Mouse (Mus musculus): ENCODE measurements around the gene Zpr1. TPM values are rescaled to one million over a fixed set of nuclear protein-coding genes. Genes with fewer than 3 reads are reported as not detected.

Zpr1 gene
- polyA plus RNA-seq (2015; fragmentation: Nextera tagmentation; extraction: Ambion mirVana) = 31.5 and 34.4 TPM in 2 replicates

DNA sequence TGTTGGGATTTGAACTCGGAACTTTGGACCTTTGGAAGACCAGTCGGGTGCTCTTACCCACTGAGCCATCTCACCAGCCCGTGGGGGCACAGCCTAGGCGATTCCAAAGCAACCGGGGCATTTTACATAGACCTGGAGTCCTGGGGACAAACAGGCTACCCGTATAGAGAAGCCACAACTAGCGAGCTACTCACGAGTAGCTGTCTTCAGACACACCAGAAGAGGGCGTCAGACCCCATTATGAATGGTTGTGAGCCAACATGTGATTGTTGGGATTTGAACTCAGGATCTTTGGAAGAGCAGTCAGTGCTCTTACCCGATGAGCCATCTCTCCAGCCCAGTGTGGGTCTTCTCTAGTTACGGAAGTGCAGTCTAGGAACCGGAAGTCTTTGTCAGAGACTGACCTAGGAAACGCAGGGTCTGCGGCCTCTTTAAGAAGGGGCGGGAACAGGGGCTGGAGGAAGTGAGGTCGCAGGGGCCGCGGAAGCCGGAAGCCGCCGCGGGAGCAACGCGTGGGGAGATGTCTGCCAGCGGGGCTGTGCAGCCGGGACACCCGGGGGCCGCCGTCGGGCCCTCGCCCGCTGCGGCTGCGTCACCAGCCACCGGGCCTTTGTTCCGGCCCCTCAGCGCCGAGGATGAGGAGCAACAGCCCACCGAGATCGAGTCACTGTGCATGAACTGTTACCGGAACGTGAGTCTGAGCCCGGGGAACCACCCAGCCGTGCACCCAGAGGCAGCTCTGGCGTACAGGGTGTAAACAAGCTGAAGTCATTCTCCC is at the start of gene Zpr1:
TSS of gene Zpr1 (plus strand) at position 388 of the 778 bp plus-strand sequence.

DNA sequence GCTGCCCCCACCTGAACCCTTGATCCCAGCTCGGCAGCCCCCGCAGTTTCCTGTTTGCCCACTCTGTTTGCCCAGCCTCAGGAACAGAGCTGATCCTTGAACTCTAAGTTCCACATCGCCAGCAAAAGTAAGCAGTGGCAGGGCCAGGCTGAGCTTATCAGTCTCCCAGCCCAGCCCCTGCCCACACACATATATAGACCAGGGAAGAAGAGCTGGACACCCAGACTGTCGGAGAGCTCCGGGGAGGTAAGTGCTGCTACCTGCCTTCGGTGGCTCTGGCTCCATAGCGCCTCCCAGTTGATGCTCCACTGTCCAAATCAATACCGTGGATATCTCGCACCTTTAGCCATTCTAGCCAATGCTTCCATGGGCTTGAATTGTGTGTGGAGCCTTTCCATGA is 44.4 kb upstream of the Zpr1 start, which contains the start of gene Apoa1:
TSS of gene Apoa1 (plus strand) at position 90 of the 400 bp plus-strand sequence.

DNA sequence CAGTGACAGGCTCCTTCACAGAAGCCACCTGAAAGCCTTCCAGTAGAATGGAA is 37.4 kb upstream of the Zpr1 start, which contains the start of gene Apoc3:
TSS of gene Apoc3 (minus strand) at position 41 of the 53 bp plus-strand sequence.

DNA sequence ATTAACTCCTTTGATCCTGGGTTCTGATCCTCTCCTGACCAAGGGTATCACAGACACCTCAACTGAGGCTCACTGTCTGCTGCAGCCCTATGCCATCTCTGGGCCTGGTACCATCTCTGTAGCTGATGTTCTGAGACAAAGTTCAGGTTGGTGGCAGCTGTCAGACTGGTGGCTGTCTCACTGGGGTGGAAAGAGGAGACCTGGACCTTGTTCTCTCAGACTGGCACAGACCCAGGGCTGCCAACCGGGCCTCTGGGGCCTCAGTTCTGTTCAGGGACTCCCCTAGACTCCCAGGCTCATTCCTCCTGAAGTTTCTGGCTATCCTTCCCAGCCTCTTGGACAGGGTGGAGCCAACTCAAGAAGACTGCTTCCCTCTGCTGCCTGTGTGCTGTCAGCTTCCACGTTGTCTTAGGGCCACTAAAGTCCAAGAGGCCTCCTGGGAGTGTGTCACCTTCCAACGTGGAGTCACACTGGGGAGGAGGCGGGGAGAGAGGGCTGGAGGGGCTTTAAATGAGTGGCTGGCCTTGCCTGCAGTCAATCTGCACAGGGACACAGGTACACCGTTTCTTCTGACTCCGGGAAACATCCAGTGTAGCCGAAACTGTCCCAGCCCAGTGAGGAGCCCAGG is 32.2 kb upstream of the Zpr1 start, which contains the start of gene Apoa4:
TSS of gene Apoa4 (plus strand) at position 171 of the 628 bp plus-strand sequence.

DNA sequence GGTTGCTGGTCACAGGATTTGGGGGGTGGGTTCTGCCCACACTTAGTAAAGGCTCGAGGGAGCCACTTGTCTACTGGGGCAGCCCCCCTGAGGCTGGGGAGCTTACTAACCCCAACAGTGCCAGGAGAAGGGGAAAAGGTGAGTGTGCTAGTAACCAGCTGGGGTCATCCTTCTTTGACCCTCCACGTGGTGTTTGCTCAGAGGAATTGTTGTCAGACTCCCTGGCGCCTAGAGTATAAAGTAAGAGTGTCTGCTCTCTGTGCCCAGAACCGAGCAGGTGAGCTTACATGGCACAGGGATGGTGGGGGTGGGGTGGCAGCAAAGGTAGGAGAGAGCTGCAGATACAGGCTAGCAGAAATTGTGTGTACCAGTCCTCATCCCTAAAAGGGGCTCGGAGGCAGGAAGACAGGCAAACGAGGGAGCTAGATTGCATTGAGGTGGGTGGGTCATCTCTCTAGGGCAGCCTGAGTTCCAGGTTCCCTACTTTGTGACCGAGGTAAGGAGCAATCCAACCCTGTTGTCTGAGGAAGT is 4.5 kb upstream of the Zpr1 start, which contains the start of gene Apoa5:
TSS of gene Apoa5 (plus strand) at position 291 of the 531 bp plus-strand sequence.

DNA sequence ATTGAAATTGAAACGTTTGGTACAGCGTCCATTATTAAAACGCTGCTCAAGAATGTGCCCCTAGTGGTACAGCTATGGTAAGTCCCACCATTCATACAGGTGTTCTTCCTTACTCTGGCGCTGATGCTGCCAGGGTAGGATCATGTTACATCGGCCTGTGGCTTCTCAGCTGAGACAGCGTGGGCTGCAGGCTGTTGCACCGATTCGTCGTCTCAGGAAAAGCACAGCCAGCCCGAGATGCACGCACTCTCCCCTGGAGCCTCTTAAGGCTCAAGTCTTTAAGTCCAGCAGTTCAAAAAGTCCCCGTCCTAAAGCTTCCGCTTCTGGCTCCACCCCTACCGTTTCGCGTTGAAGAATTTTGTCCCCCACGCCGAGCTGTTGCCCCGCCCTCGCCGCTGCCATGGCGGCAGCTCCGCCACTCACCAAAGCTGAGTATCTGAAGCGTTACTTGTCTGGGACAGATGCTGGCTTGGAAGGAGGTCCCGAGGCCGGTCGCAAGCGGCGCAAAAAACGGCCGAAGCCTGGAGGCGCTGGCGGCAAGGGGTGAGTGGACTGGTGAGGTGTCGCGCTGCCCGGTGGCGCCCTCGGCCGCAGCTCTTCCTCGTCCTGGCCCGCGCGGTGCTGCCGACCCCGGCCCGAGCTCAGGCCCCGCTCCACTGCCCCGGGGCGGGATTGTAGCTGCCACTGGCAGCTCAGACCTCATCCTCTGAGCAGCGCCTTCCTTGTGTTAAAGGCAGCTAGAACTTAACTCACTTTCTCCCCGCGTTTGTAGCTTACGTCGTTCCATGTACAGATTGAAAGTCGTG is 10.0 kb downstream of the Zpr1 start, which contains the start of gene Bud13:
TSS of gene Bud13 (plus strand) at position 378 of the 806 bp plus-strand sequence.

DNA sequence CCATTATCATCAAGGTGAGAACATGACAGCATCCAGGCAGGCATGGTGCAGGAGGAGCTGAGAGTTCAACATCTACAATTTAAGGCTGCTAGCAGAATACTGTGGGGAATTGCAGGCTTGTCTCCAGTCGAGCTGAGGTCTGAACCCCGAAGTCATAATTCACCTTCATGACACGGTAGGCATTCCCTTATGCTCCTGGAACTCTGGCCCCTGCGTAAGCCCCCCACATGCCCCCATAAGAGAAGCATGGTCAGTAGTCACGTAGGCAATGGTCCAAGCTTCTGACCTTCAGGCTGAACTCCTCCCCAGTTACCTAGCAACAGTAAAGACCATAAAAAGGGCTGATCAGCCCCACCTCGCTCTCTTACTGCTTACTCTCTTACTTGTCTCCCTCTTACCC is 47.0 kb downstream of the Zpr1 start, which contains the start of gene 4931429L15Rik:
TSS of gene 4931429L15Rik (minus strand) at position 101 of the 400 bp plus-strand sequence.

Other genes starting within 250 kb of the Zpr1 start
- 5.6 and 23.8 TPM in 2 replicates for gene Apoa1, start 44.5 kb upstream of the Zpr1 start, polyA plus RNA-seq (2015; fragmentation: Nextera tagmentation; extraction: Ambion mirVana)
- 0.36 TPM in 1 of 2 replicates, not detected in the other for gene Apoc3, start 37.4 kb upstream of the Zpr1 start, polyA plus RNA-seq (2015; fragmentation: Nextera tagmentation; extraction: Ambion mirVana)
- 0.08 and 0.24 TPM in 2 replicates for gene Apoa4, start 32.4 kb upstream of the Zpr1 start, polyA plus RNA-seq (2015; fragmentation: Nextera tagmentation; extraction: Ambion mirVana)
- gene Apoa5, start 4.4 kb upstream of the Zpr1 start, polyA plus RNA-seq (2015; fragmentation: Nextera tagmentation; extraction: Ambion mirVana) = 0.79 TPM in 1 of 2 replicates, not detected in the other
- gene Bud13, start 9.9 kb downstream of the Zpr1 start, polyA plus RNA-seq (2015; fragmentation: Nextera tagmentation; extraction: Ambion mirVana) = 7.7 and 8.6 TPM in 2 replicates
- not detected in 2 replicates for gene 4931429L15Rik, start 46.9 kb downstream of the Zpr1 start, polyA plus RNA-seq (2015; fragmentation: Nextera tagmentation; extraction: Ambion mirVana)

Data from urinary bladder, postnatal 0 days (tissue).